Mouse (Mus musculus): ENCODE data around the gene Hist1h2bf. TPM values are rescaled to one million over a fixed set of nuclear protein-coding genes. Genes with fewer than 3 reads are reported as not detected.

Gene Hist1h2bf
- polyA plus RNA-seq, 1 experiment from 2014 or later = 3.2 TPM

- Histone ChIP-seq H3K9ac (ENCODE audit: low read length) (no peak overlapping the region), H3K27me3 (ENCODE audit: control insufficient read depth, insufficient read depth, low read length) (no peaks in the 10 kb centered on the region), H3K27ac (replicated peaks) (no peak overlapping the region), H3K4me2 (replicated peaks; ENCODE audit: low read depth) (no peak overlapping the region), H3K4me1 (replicated peaks; ENCODE audit: control insufficient read depth, insufficient read depth) (no peaks in the 10 kb centered on the region), H3K4me3 (ENCODE audit: low read depth, low read length) (no peak overlapping the region), H3K36me3 (ENCODE audit: control insufficient read depth, insufficient read depth, low read length) (no peaks in the 10 kb centered on the region), H3K9me3 (ENCODE audit: control insufficient read depth, low read length) (no peaks in the 10 kb centered on the region)
- 60% methylated on average over 3 of the region's 3 CpGs for WGBS
- no peak for DNase-seq (ENCODE audit: low spot score)
- no peak for ATAC-seq (ENCODE audit: low FRiP score, low TSS enrichment)
- TF ChIP-seq CTCF (IDR thresholded peaks at IDR 0.05; ENCODE audit: low read depth) = no peak
- no peak for TF ChIP-seq EP300 (optimal IDR thresholded peaks at IDR 0.05)
These were observed 30.5 kb upstream of the Hist1h2bf start for GRCm38 (mm10) chr13:23604452-23604851.

- no peaks in the 10 kb centered on the region for H3K27me3 ChIP-seq (ENCODE audit: control insufficient read depth, insufficient read depth, low read length)
- TF ChIP-seq CTCF (IDR thresholded peaks at IDR 0.05; ENCODE audit: low read depth) = no peak
- TF ChIP-seq EP300 (optimal IDR thresholded peaks at IDR 0.05) = no peak
- no peak overlapping the region for H3K27ac ChIP-seq (replicated peaks)
- H3K4me1 ChIP-seq (replicated peaks; ENCODE audit: control insufficient read depth, insufficient read depth) = no peaks in the 10 kb centered on the region
- H3K9ac ChIP-seq (ENCODE audit: low read length) = no peak overlapping the region
- no peak overlapping the region for H3K4me3 ChIP-seq (ENCODE audit: low read depth, low read length)
- H3K36me3 ChIP-seq (ENCODE audit: control insufficient read depth, insufficient read depth, low read length) = no peaks in the 10 kb centered on the region
- no peak overlapping the region for H3K4me2 ChIP-seq (replicated peaks; ENCODE audit: low read depth)
- DNase-seq (ENCODE audit: low spot score) (no peak), ATAC-seq (ENCODE audit: low FRiP score, low TSS enrichment) (no peak)
- no peaks in the 10 kb centered on the region for H3K9me3 ChIP-seq (ENCODE audit: control insufficient read depth, low read length)
- 59% methylated on average over 7 of the region's 7 CpGs for WGBS
These were observed 29.2 kb upstream of the Hist1h2bf start for GRCm38 (mm10) chr13:23603182-23603699.

GRCm38 (mm10) chr13:23597957-23598356 is 24.0 kb upstream of the Hist1h2bf start:
- Histone ChIP-seq H3K4me2 (replicated peaks; ENCODE audit: low read depth) (no peak overlapping the region), H3K9me3 (ENCODE audit: control insufficient read depth, low read length) (no peaks in the 10 kb centered on the region), H3K4me1 (replicated peaks; ENCODE audit: control insufficient read depth, insufficient read depth) (no peaks in the 10 kb centered on the region), H3K27me3 (ENCODE audit: control insufficient read depth, insufficient read depth, low read length) (no peaks in the 10 kb centered on the region), H3K4me3 (ENCODE audit: low read depth, low read length) (no peak overlapping the region), H3K27ac (replicated peaks) (no peak overlapping the region), H3K36me3 (ENCODE audit: control insufficient read depth, insufficient read depth, low read length) (no peaks in the 10 kb centered on the region), H3K9ac (ENCODE audit: low read length) (no peak overlapping the region)
- ATAC-seq (ENCODE audit: low FRiP score, low TSS enrichment) = 0 out of 2 replicates have a peak, but pooled peaks have one; percentile 57
- DNase-seq (ENCODE audit: low spot score) = peak; percentile 82
- TF ChIP-seq CTCF (IDR thresholded peaks at IDR 0.05; ENCODE audit: low read depth) = peak; percentile 92
- TF ChIP-seq EP300 (optimal IDR thresholded peaks at IDR 0.05) = no peak
- 6% methylated on average over 9 of the region's 9 CpGs for WGBS

GRCm38 (mm10) chr13:23595622-23596372 is 21.8 kb upstream of the Hist1h2bf start:
- Histone ChIP-seq H3K9me3 (ENCODE audit: control insufficient read depth, low read length) (no peaks in the 10 kb centered on the region), H3K36me3 (ENCODE audit: control insufficient read depth, insufficient read depth, low read length) (no peaks in the 10 kb centered on the region), H3K4me2 (replicated peaks; ENCODE audit: low read depth) (no peak overlapping the region), H3K4me3 (ENCODE audit: low read depth, low read length) (no peak overlapping the region), H3K9ac (ENCODE audit: low read length) (no peak overlapping the region), H3K27me3 (ENCODE audit: control insufficient read depth, insufficient read depth, low read length) (no peaks in the 10 kb centered on the region), H3K27ac (replicated peaks) (no peak overlapping the region), H3K4me1 (replicated peaks; ENCODE audit: control insufficient read depth, insufficient read depth) (no peaks in the 10 kb centered on the region)
- DNase-seq (ENCODE audit: low spot score) (peak; percentile 29), ATAC-seq (ENCODE audit: low FRiP score, low TSS enrichment) (peak; percentile 64; the same call in 1 of the 2 replicates)
- TF ChIP-seq EP300 (optimal IDR thresholded peaks at IDR 0.05) (no peak), CTCF (IDR thresholded peaks at IDR 0.05; ENCODE audit: low read depth) (no peak)
- 66% methylated on average over 7 of the region's 7 CpGs for WGBS

- Histone ChIP-seq H3K9ac (ENCODE audit: low read length) (no peak overlapping the region), H3K27ac (replicated peaks) (no peak overlapping the region), H3K27me3 (ENCODE audit: control insufficient read depth, insufficient read depth, low read length) (no peaks in the 10 kb centered on the region), H3K36me3 (ENCODE audit: control insufficient read depth, insufficient read depth, low read length) (no peaks in the 10 kb centered on the region), H3K9me3 (ENCODE audit: control insufficient read depth, low read length) (no peaks in the 10 kb centered on the region), H3K4me3 (ENCODE audit: low read depth, low read length) (no peak overlapping the region), H3K4me1 (replicated peaks; ENCODE audit: control insufficient read depth, insufficient read depth) (no peaks in the 10 kb centered on the region), H3K4me2 (replicated peaks; ENCODE audit: low read depth) (no peak overlapping the region)
- DNase-seq (ENCODE audit: low spot score) (no peak), ATAC-seq (ENCODE audit: low FRiP score, low TSS enrichment) (no peak)
- 74% methylated on average over 2 of the region's 2 CpGs for WGBS
- TF ChIP-seq EP300 (optimal IDR thresholded peaks at IDR 0.05) (no peak), CTCF (IDR thresholded peaks at IDR 0.05; ENCODE audit: low read depth) (no peak)
These were observed 21.2 kb upstream of the Hist1h2bf start for GRCm38 (mm10) chr13:23595185-23595584.
